Mouse (Mus musculus) lung, embryonic 14.5 days (tissue): ENCODE results near the gene Kcnn4. TPM values are rescaled to one million over a fixed set of nuclear protein-coding genes. Genes with fewer than 3 reads are reported as not detected.

Experiments
- ATAC-seq: fragments of 200-750 bp; cut with Nextera tagmentation; 2 replicates; pipeline ENCODE4 v1.8.0; 2017; ENCODE audit warnings: mild to moderate bottlenecking, moderate TSS enrichment, moderate library complexity; ENCODE audit not compliant: insufficient read depth
- DNase-seq: peaks from one replicate; pipeline ENCODE4 v3.0.0-alpha.2; 2015
- H3K27ac ChIP-seq: fragments of 300-500 bp; sonication (generic); 2 replicates; pipeline ENCODE4 v1.5.1; 2014; ENCODE audit warnings: low read depth, mild to moderate bottlenecking, moderate library complexity
- H3K27me3 ChIP-seq: fragments of 300-500 bp; sonication (generic); 2 replicates; pipeline ENCODE4 v1.6.1; 2014; ENCODE audit warnings: low read length, control low read depth; ENCODE audit not compliant: insufficient read depth
- H3K36me3 ChIP-seq: fragments of 300-500 bp; sonication (generic); 2 replicates; pipeline ENCODE4 v1.6.1; 2014; ENCODE audit warnings: control low read depth; ENCODE audit not compliant: insufficient read depth
- H3K4me1 ChIP-seq: fragments of 300-500 bp; sonication (generic); 2 replicates; pipeline ENCODE4 v1.6.1; 2014; ENCODE audit warnings: antibody characterized with exemption, control low read depth; ENCODE audit not compliant: insufficient read depth
- H3K4me2 ChIP-seq: fragments of 300-500 bp; sonication (generic); 2 replicates; pipeline ENCODE4 v1.6.1; 2014; ENCODE audit warnings: mild to moderate bottlenecking
- H3K4me3 ChIP-seq: fragments of 300-500 bp; sonication (generic); 2 replicates; pipeline ENCODE4 v1.5.1; 2014; ENCODE audit warnings: low read depth, low read length
- H3K9ac ChIP-seq: fragments of 300-500 bp; sonication (generic); 2 replicates; pipeline ENCODE4 v1.6.1; 2014
- H3K9me3 ChIP-seq: fragments of 300-500 bp; sonication (generic); 2 replicates; pipeline ENCODE4 v1.6.1; 2016; ENCODE audit warnings: low read depth, low read length, control low read depth
- CTCF ChIP-seq: IDR thresholded peaks from 2 replicates; pipeline ENCODE4 v1.5.1; 2016; ENCODE audit warnings: antibody characterized with exemption, low read depth
- WGBS: fragments of 180-500 bp; shearing (Covaris S2); extraction: QIAGEN DNeasy Blood & Tissue Kit; methylation state at CpG from one replicate; pipeline ENCODE4 v1.1.7; 2014; 5-methylcytosine and 5-hydroxymethylcytosine counted together
- polyA plus RNA-seq: library from polyadenylated mRNA; unstranded; fragments of >200 nt; fragmentation: Nextera tagmentation; extraction: Ambion mirVana; gene quantifications from 2 replicates; pipeline ENCODE4 v1.2.1, GENCODE M21; 2014

The Kcnn4 gene
- polyA plus RNA-seq, 1 experiment from 2014 or later = 1.6 TPM

- Histone ChIP-seq H3K27ac (no peak overlapping the region), H3K36me3 (no peaks in the 10 kb centered on the region), H3K9ac (no peak overlapping the region), H3K9me3 (no peaks in the 10 kb centered on the region), H3K27me3 (no peaks in the 10 kb centered on the region), H3K4me1 (no peaks in the 10 kb centered on the region), H3K4me3 (no peak overlapping the region), H3K4me2 (no peak overlapping the region)
- WGBS = 64% methylated on average over 15 of the region's 15 CpGs
- ATAC-seq (no peak), DNase-seq (no peak)
- no peak for TF ChIP-seq CTCF
These were observed 3.1 kb upstream of the Kcnn4 start for GRCm38 (mm10) chr7:24366716-24367632.

- H3K27ac ChIP-seq = no peak overlapping the region
- no peaks in the 10 kb centered on the region for H3K27me3 ChIP-seq
- TF ChIP-seq CTCF = no peak
- no peaks in the 10 kb centered on the region for H3K9me3 ChIP-seq
- H3K4me2 ChIP-seq = no peak overlapping the region
- ATAC-seq (no peak), DNase-seq (no peak)
- no peak overlapping the region for H3K4me3 ChIP-seq
- 52% methylated on average over 4 of the region's 4 CpGs for WGBS
- H3K4me1 ChIP-seq = peaks cover 3% of the 10 kb centered on the region; the same call in 1 of the 2 replicates
- no peaks in the 10 kb centered on the region for H3K36me3 ChIP-seq
- no peak overlapping the region for H3K9ac ChIP-seq
These were observed 1.8 kb upstream of the Kcnn4 start for GRCm38 (mm10) chr7:24368226-24368625.

GRCm38 (mm10) chr7:24368946-24369345 is 1.1 kb upstream of the Kcnn4 start:
- Histone ChIP-seq H3K9ac (no peak overlapping the region), H3K4me3 (no peak overlapping the region), H3K4me2 (no peak overlapping the region), H3K4me1 (peaks cover 3% of the 10 kb centered on the region; the same call in 1 of the 2 replicates), H3K36me3 (no peaks in the 10 kb centered on the region), H3K27ac (no peak overlapping the region), H3K9me3 (no peaks in the 10 kb centered on the region), H3K27me3 (no peaks in the 10 kb centered on the region)
- no peak for DNase-seq
- WGBS = 84% methylated on average over 7 of the region's 7 CpGs
- ATAC-seq = no peak
- no peak for TF ChIP-seq CTCF

GRCm38 (mm10) chr7:24371012-24371808 is 1.1 kb downstream of the Kcnn4 start:
- peak overlapping the region; percentile 55; the same call in 1 of the 2 replicates for H3K27ac ChIP-seq
- H3K9ac ChIP-seq = no peak overlapping the region; the same call in 1 of the 2 replicates
- no peaks in the 10 kb centered on the region for H3K27me3 ChIP-seq
- TF ChIP-seq CTCF = no peak
- peak overlapping the region; percentile 24; the same call in 1 of the 2 replicates for H3K4me3 ChIP-seq
- H3K4me2 ChIP-seq = peak overlapping the region; percentile 18; the same call in 1 of the 2 replicates
- 62% methylated on average over 7 of the region's 7 CpGs for WGBS
- no peaks in the 10 kb centered on the region for H3K9me3 ChIP-seq
- peaks cover 3% of the 10 kb centered on the region; the same call in 1 of the 2 replicates for H3K4me1 ChIP-seq
- ATAC-seq = no peak; the same call in 1 of the 2 replicates
- no peaks in the 10 kb centered on the region for H3K36me3 ChIP-seq
- no peak for DNase-seq

- Histone ChIP-seq H3K36me3 (no peaks in the 10 kb centered on the region), H3K4me3 (peak overlapping the region; percentile 12; the same call in 1 of the 2 replicates), H3K27ac (peak overlapping the region; percentile 2; the same call in 1 of the 2 replicates), H3K9ac (no peak overlapping the region), H3K9me3 (no peaks in the 10 kb centered on the region), H3K27me3 (no peaks in the 10 kb centered on the region), H3K4me1 (peaks cover 3% of the 10 kb centered on the region; the same call in 1 of the 2 replicates), H3K4me2 (peak overlapping the region; percentile 18; the same call in 1 of the 2 replicates)
- DNase-seq (no peak), ATAC-seq (no peak)
- no peak for TF ChIP-seq CTCF
- 47% methylated on average over 3 of the region's 3 CpGs for WGBS
These were observed 1.7 kb downstream of the Kcnn4 start for GRCm38 (mm10) chr7:24371809-24372145.

- H3K9me3 ChIP-seq = no peaks in the 10 kb centered on the region
- peak overlapping the region; percentile 40 for H3K4me2 ChIP-seq
- WGBS = 71% methylated on average over 11 of the region's 11 CpGs
- no peaks in the 10 kb centered on the region for H3K36me3 ChIP-seq
- peak overlapping the region; percentile 6; the same call in 1 of the 2 replicates for H3K4me3 ChIP-seq
- peaks cover 3% of the 10 kb centered on the region; the same call in 1 of the 2 replicates for H3K4me1 ChIP-seq
- H3K9ac ChIP-seq = no peak overlapping the region
- H3K27me3 ChIP-seq = peaks cover 4% of the 10 kb centered on the region; the same call in 1 of the 2 replicates
- DNase-seq (no peak), ATAC-seq (peak; percentile 38; the same call in 1 of the 2 replicates)
- no peak for TF ChIP-seq CTCF
- no peak overlapping the region for H3K27ac ChIP-seq
These were observed 2.2 kb downstream of the Kcnn4 start for GRCm38 (mm10) chr7:24372300-24372699.
